Mouse (Mus musculus) neural tube, embryonic 12.5 days (tissue): ENCODE data around the gene Ccdc38. TPM values are rescaled to one million over a fixed set of nuclear protein-coding genes. Genes with fewer than 3 reads are reported as not detected.

Source experiments
- ATAC-seq: fragments of 200-750 bp; cut with Nextera tagmentation; 2 replicates; pipeline ENCODE4 v1.8.0; 2017; ENCODE audit warnings: low read depth, mild to moderate bottlenecking, moderate TSS enrichment, moderate library complexity; ENCODE audit not compliant: low FRiP score
- H3K27ac ChIP-seq: fragments of 300-500 bp; sonication (generic); 2 replicates; pipeline ENCODE4 v1.5.1; 2016
- H3K27me3 ChIP-seq: fragments of 300-500 bp; sonication (generic); replicated peaks from 2 replicates; pipeline ENCODE4 v1.6.1; 2016; ENCODE audit warnings: mild to moderate bottlenecking
- H3K36me3 ChIP-seq: fragments of 300-500 bp; sonication (generic); 2 replicates; pipeline ENCODE4 v1.6.1; 2016; ENCODE audit warnings: mild to moderate bottlenecking
- H3K4me1 ChIP-seq: fragments of 300-500 bp; sonication (generic); 2 replicates; pipeline ENCODE4 v1.6.1; 2016
- H3K4me2 ChIP-seq: fragments of 300-500 bp; sonication (generic); replicated peaks from 2 replicates; pipeline ENCODE4 v1.6.1; 2016; ENCODE audit warnings: mild to moderate bottlenecking
- H3K4me3 ChIP-seq: fragments of 300-500 bp; sonication (generic); 2 replicates; pipeline ENCODE4 v1.5.1; 2016
- H3K9ac ChIP-seq: fragments of 300-500 bp; sonication (generic); 2 replicates; pipeline ENCODE4 v1.6.1; 2016; ENCODE audit warnings: mild to moderate bottlenecking
- H3K9me3 ChIP-seq: fragments of 300-500 bp; sonication (generic); 2 replicates; pipeline ENCODE4 v1.6.1; 2016; ENCODE audit warnings: mild to moderate bottlenecking
- WGBS: fragments of 180-500 bp; shearing (Covaris S2); methylation state at CpG from one replicate; pipeline ENCODE4 v1.1.7; 2016; 5-methylcytosine and 5-hydroxymethylcytosine counted together
- polyA plus RNA-seq: library from polyadenylated mRNA; unstranded; fragments of >200 nt; fragmentation: Nextera tagmentation; extraction: Ambion mirVana; gene quantifications from 2 replicates; pipeline ENCODE4 v1.2.1, GENCODE M21; 2016

The Ccdc38 gene
- polyA plus RNA-seq = 0.28 and 0.42 TPM in 2 replicates

- Histone ChIP-seq H3K9me3 (no peaks in the 10 kb centered on the region), H3K36me3 (no peaks in the 10 kb centered on the region), H3K9ac (0 out of 2 replicates have a peak within 1 kb of the TSS, but pooled peaks have one; percentile 45), H3K4me1 (peaks cover 6% of the 10 kb centered on the region; the same call in 1 of the 2 replicates), H3K27me3 (peaks cover 4% of the 10 kb centered on the region; the same call in 1 of the 2 replicates), H3K4me2 (peak within 1 kb of the TSS; percentile 69), H3K4me3 (peak within 1 kb of the TSS; percentile 27), H3K27ac (no peak within 1 kb of the TSS)
- ATAC-seq = no peak; the same call in none of the 2 replicates
- 71% methylated on average over 17 of the region's 17 CpGs for WGBS
Observed at GRCm38 (mm10) chr10:93540431-93541210, at the start of gene Ccdc38. Gene Ccdc38, plus strand, starts transcription at chr10:93540632.

- no peaks in the 10 kb centered on the region for H3K27me3 ChIP-seq
- 41% methylated on average over 10 of the region's 10 CpGs for WGBS
- H3K4me1 ChIP-seq = no peaks in the 10 kb centered on the region
- H3K9ac ChIP-seq = no peak overlapping the region
- no peak overlapping the region for H3K4me3 ChIP-seq
- H3K36me3 ChIP-seq = no peaks in the 10 kb centered on the region
- no peak overlapping the region for H3K27ac ChIP-seq
- H3K9me3 ChIP-seq = no peaks in the 10 kb centered on the region
- no peak for ATAC-seq
- H3K4me2 ChIP-seq = no peak overlapping the region
Observed at GRCm38 (mm10) chr10:93500864-93501263, 39.6 kb upstream of the Ccdc38 start.

GRCm38 (mm10) chr10:93501346-93501745, 39.1 kb upstream of the Ccdc38 start:
- Histone ChIP-seq H3K4me3 (no peak overlapping the region), H3K27me3 (no peaks in the 10 kb centered on the region), H3K27ac (no peak overlapping the region), H3K36me3 (no peaks in the 10 kb centered on the region), H3K9me3 (no peaks in the 10 kb centered on the region), H3K4me1 (no peaks in the 10 kb centered on the region), H3K4me2 (no peak overlapping the region), H3K9ac (no peak overlapping the region)
- 87% methylated on average over 10 of the region's 10 CpGs for WGBS
- no peak for ATAC-seq

GRCm38 (mm10) chr10:93508383-93508970, 32.0 kb upstream of the Ccdc38 start:
- Histone ChIP-seq H3K27me3 (no peaks in the 10 kb centered on the region), H3K36me3 (no peaks in the 10 kb centered on the region), H3K9me3 (no peaks in the 10 kb centered on the region), H3K9ac (no peak overlapping the region), H3K4me2 (no peak overlapping the region), H3K4me1 (no peaks in the 10 kb centered on the region), H3K4me3 (no peak overlapping the region), H3K27ac (no peak overlapping the region)
- 87% methylated on average over 7 of the region's 7 CpGs for WGBS
- ATAC-seq = no peak

GRCm38 (mm10) chr10:93509532-93510153, 30.8 kb upstream of the Ccdc38 start:
- H3K9me3 ChIP-seq = no peaks in the 10 kb centered on the region
- no peak overlapping the region for H3K27ac ChIP-seq
- no peaks in the 10 kb centered on the region for H3K4me1 ChIP-seq
- no peak overlapping the region for H3K4me3 ChIP-seq
- no peak for ATAC-seq
- H3K4me2 ChIP-seq = no peak overlapping the region
- no peak overlapping the region for H3K9ac ChIP-seq
- no peaks in the 10 kb centered on the region for H3K27me3 ChIP-seq
- no peaks in the 10 kb centered on the region for H3K36me3 ChIP-seq
- WGBS = 90% methylated on average over 15 of the region's 15 CpGs

GRCm38 (mm10) chr10:93515419-93515818, 25.0 kb upstream of the Ccdc38 start:
- 30% methylated on average over 1 of the region's 1 CpGs for WGBS
- H3K9ac ChIP-seq = no peak overlapping the region
- no peaks in the 10 kb centered on the region for H3K36me3 ChIP-seq
- no peak overlapping the region for H3K27ac ChIP-seq
- H3K9me3 ChIP-seq = no peaks in the 10 kb centered on the region
- H3K4me3 ChIP-seq = no peak overlapping the region
- no peaks in the 10 kb centered on the region for H3K4me1 ChIP-seq
- ATAC-seq = no peak
- no peaks in the 10 kb centered on the region for H3K27me3 ChIP-seq
- no peak overlapping the region for H3K4me2 ChIP-seq

- H3K4me2 ChIP-seq = no peak overlapping the region
- H3K36me3 ChIP-seq = no peaks in the 10 kb centered on the region
- no peak overlapping the region for H3K4me3 ChIP-seq
- no peak overlapping the region for H3K9ac ChIP-seq
- WGBS = 90% methylated on average over 12 of the region's 12 CpGs
- H3K27me3 ChIP-seq = no peaks in the 10 kb centered on the region
- H3K9me3 ChIP-seq = no peaks in the 10 kb centered on the region
- no peaks in the 10 kb centered on the region for H3K4me1 ChIP-seq
- no peak overlapping the region for H3K27ac ChIP-seq
- no peak for ATAC-seq
Observed at GRCm38 (mm10) chr10:93515927-93516326, 24.5 kb upstream of the Ccdc38 start.

- Histone ChIP-seq H3K36me3 (no peaks in the 10 kb centered on the region), H3K27ac (no peak overlapping the region), H3K9ac (no peak overlapping the region), H3K4me3 (no peak overlapping the region), H3K4me2 (no peak overlapping the region), H3K9me3 (no peaks in the 10 kb centered on the region), H3K27me3 (no peaks in the 10 kb centered on the region), H3K4me1 (no peaks in the 10 kb centered on the region)
- ATAC-seq = no peak
- WGBS = 56% methylated on average over 4 of the region's 4 CpGs
Observed at GRCm38 (mm10) chr10:93517754-93518153, 22.7 kb upstream of the Ccdc38 start.

GRCm38 (mm10) chr10:93518186-93518585, 22.2 kb upstream of the Ccdc38 start:
- H3K27me3 ChIP-seq = no peaks in the 10 kb centered on the region
- no peak overlapping the region for H3K27ac ChIP-seq
- H3K4me3 ChIP-seq = no peak overlapping the region
- no peak overlapping the region for H3K9ac ChIP-seq
- H3K4me2 ChIP-seq = no peak overlapping the region
- ATAC-seq = no peak
- no peaks in the 10 kb centered on the region for H3K4me1 ChIP-seq
- WGBS = 88% methylated on average over 4 of the region's 4 CpGs
- H3K9me3 ChIP-seq = no peaks in the 10 kb centered on the region
- H3K36me3 ChIP-seq = no peaks in the 10 kb centered on the region

- WGBS = 95% methylated on average over 2 of the region's 2 CpGs
- Histone ChIP-seq H3K36me3 (no peaks in the 10 kb centered on the region), H3K9me3 (no peaks in the 10 kb centered on the region), H3K9ac (no peak overlapping the region), H3K27me3 (no peaks in the 10 kb centered on the region), H3K4me2 (no peak overlapping the region), H3K4me1 (no peaks in the 10 kb centered on the region), H3K27ac (no peak overlapping the region), H3K4me3 (no peak overlapping the region)
- ATAC-seq = no peak
Observed at GRCm38 (mm10) chr10:93518620-93519019, 21.8 kb upstream of the Ccdc38 start.

- Histone ChIP-seq H3K36me3 (no peaks in the 10 kb centered on the region), H3K27ac (no peak overlapping the region), H3K4me2 (no peak overlapping the region), H3K9ac (no peak overlapping the region), H3K9me3 (no peaks in the 10 kb centered on the region), H3K27me3 (no peaks in the 10 kb centered on the region), H3K4me3 (no peak overlapping the region), H3K4me1 (no peaks in the 10 kb centered on the region)
- ATAC-seq = no peak
- 92% methylated on average over 8 of the region's 8 CpGs for WGBS
Observed at GRCm38 (mm10) chr10:93519159-93519558, 21.3 kb upstream of the Ccdc38 start.

GRCm38 (mm10) chr10:93519756-93520155, 20.7 kb upstream of the Ccdc38 start:
- Histone ChIP-seq H3K27ac (no peak overlapping the region), H3K27me3 (no peaks in the 10 kb centered on the region), H3K4me3 (no peak overlapping the region), H3K36me3 (no peaks in the 10 kb centered on the region), H3K4me2 (no peak overlapping the region), H3K9me3 (no peaks in the 10 kb centered on the region), H3K4me1 (no peaks in the 10 kb centered on the region), H3K9ac (no peak overlapping the region)
- WGBS = 91% methylated on average over 5 of the region's 5 CpGs
- no peak for ATAC-seq
